Mouse (Mus musculus): ENCODE results near the gene Plagl1.

GRCm38 (mm10) chr10:13102360-13102759 lies 42.1 kb downstream of the Plagl1 start:
- TF ChIP-seq POLR2A (IDR thresholded peaks at IDR 0.05; ENCODE audit: low read depth, low read length) = no peak
- TF ChIP-seq CTCF (IDR thresholded peaks at IDR 0.05; ENCODE audit: extremely low read depth, insufficient read length, insufficient replicate concordance, low read depth, low read length) = no peak
